Mouse (Mus musculus) forebrain, embryonic 11.5 days (tissue): ENCODE measurements around the gene Cxcl17. TPM values are rescaled to one million over a fixed set of nuclear protein-coding genes. Genes with fewer than 3 reads are reported as not detected.

ENCODE experiments used
- ATAC-seq: fragments of 200-750 bp; cut with Nextera tagmentation; replicated peaks from 2 replicates; pipeline ENCODE4 v1.8.0; 2017; ENCODE audit warnings: moderate TSS enrichment; ENCODE audit not compliant: low FRiP score
- DNase-seq: peaks from one replicate; pipeline ENCODE4 v3.0.0-alpha.2; 2017; ENCODE audit warnings: low spot score
- H3K27ac ChIP-seq: fragments of 300-500 bp; sonication (generic); 2 replicates; pipeline ENCODE4 v1.5.1; 2014; ENCODE audit warnings: low read depth, low read length
- H3K27me3 ChIP-seq: fragments of 300-500 bp; sonication (generic); 2 replicates; pipeline ENCODE4 v1.6.1; 2014; ENCODE audit warnings: mild to moderate bottlenecking, low read length, mixed read lengths; ENCODE audit not compliant: control insufficient read depth, insufficient read depth
- H3K36me3 ChIP-seq: fragments of 300-500 bp; sonication (generic); 2 replicates; pipeline ENCODE4 v1.6.1; 2014; ENCODE audit warnings: mild to moderate bottlenecking, low read length, moderate library complexity, mixed read lengths; ENCODE audit not compliant: control insufficient read depth, insufficient read depth
- H3K4me1 ChIP-seq: fragments of 300-500 bp; sonication (generic); replicated peaks from 2 replicates; pipeline ENCODE4 v1.6.1; 2014; ENCODE audit warnings: low read length, mixed read lengths; ENCODE audit not compliant: control insufficient read depth, insufficient read depth
- H3K4me2 ChIP-seq: fragments of 300-500 bp; sonication (generic); 2 replicates; pipeline ENCODE4 v1.6.1; 2014; ENCODE audit warnings: low read depth, mild to moderate bottlenecking, low read length, moderate library complexity, mixed read lengths; ENCODE audit not compliant: severe bottlenecking
- H3K4me3 ChIP-seq: fragments of 300-500 bp; sonication (generic); 2 replicates; pipeline ENCODE4 v1.5.1; 2014; ENCODE audit warnings: low read depth, low read length
- H3K9ac ChIP-seq: fragments of 300-500 bp; sonication (generic); 2 replicates; pipeline ENCODE4 v1.6.1; 2014; ENCODE audit warnings: low read length
- H3K9me3 ChIP-seq: fragments of 300-500 bp; sonication (generic); 2 replicates; pipeline ENCODE4 v1.6.1; 2016; ENCODE audit warnings: low read length, mixed read lengths; ENCODE audit not compliant: control insufficient read depth
- WGBS: fragments of 180-500 bp; shearing (Covaris S2); extraction: QIAGEN DNeasy Blood & Tissue Kit; methylation state at CpG from one replicate; pipeline ENCODE4 v1.1.7; 2014; 5-methylcytosine and 5-hydroxymethylcytosine counted together
- polyA plus RNA-seq: library from polyadenylated mRNA; unstranded; fragments of >200 nt; fragmentation: Nextera tagmentation; extraction: Ambion mirVana; gene quantifications from 2 replicates; pipeline ENCODE4 v1.2.1, GENCODE M21; 2014

The Cxcl17 gene
- polyA plus RNA-seq, 1 experiment from 2014 or later: 0.69 TPM

- Histone ChIP-seq H3K9ac (no peak overlapping the region), H3K4me2 (no peak overlapping the region), H3K4me3 (no peak overlapping the region), H3K9me3 (no peaks in the 10 kb centered on the region), H3K27me3 (no peaks in the 10 kb centered on the region), H3K27ac (no peak overlapping the region), H3K4me1 (peaks cover 4% of the 10 kb centered on the region; the same call in 1 of the 2 replicates), H3K36me3 (no peaks in the 10 kb centered on the region)
- ATAC-seq (no peak), DNase-seq (no peak)
- WGBS: 89% methylated on average over 2 of the region's 2 CpGs
Observed at GRCm38 (mm10) chr7:25436704-25437103, 24.0 kb upstream of the Cxcl17 start.

DNA sequence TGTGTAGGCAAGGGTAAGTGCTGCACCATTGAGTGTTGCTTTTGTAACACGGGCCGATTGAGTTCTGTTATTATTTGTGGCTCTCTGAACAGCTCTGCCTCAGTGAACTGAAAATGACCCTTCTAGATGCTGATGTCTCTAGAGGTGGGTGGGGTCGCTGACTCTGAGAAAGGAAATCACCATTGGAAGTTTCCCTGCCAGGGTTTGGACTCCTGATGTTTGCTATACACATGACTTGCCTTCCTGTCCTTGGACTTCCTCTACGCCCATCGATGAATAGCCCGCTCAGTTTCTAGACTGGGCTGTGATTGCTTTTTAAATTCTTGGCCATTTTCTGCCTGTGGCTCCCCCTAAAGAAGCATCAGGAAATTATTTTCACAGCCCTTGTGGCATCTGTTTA lies 23.5 kb upstream of the Cxcl17 start:
- no peak overlapping the region for H3K4me3 ChIP-seq
- H3K4me1 ChIP-seq: peaks cover 4% of the 10 kb centered on the region; the same call in 1 of the 2 replicates
- H3K27me3 ChIP-seq: no peaks in the 10 kb centered on the region
- no peak overlapping the region for H3K27ac ChIP-seq
- no peak overlapping the region for H3K9ac ChIP-seq
- H3K36me3 ChIP-seq: no peaks in the 10 kb centered on the region
- DNase-seq (no peak), ATAC-seq (no peak)
- H3K4me2 ChIP-seq: no peak overlapping the region
- 85% methylated on average over 6 of the region's 6 CpGs for WGBS
- no peaks in the 10 kb centered on the region for H3K9me3 ChIP-seq

DNA sequence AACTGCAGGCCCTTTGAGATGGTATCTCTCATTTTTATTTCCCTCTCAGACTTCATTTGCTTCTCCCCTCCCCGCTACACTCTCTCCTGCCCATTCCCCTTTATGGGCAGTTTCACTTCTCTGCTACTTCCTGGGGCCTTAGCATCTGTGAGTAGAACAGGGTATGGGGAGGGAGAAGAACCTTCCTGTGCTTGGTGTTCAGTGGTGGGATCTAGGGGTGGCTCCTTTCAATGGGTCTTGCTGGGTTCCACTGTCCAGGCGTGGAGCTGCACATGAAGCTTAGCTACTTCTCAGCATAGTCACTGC lies 22.8 kb upstream of the Cxcl17 start:
- no peak for DNase-seq
- H3K4me2 ChIP-seq: no peak overlapping the region
- 82% methylated on average over 2 of the region's 2 CpGs for WGBS
- H3K4me3 ChIP-seq: no peak overlapping the region
- no peaks in the 10 kb centered on the region for H3K36me3 ChIP-seq
- ATAC-seq: no peak
- H3K27ac ChIP-seq: no peak overlapping the region
- peaks cover 4% of the 10 kb centered on the region; the same call in 1 of the 2 replicates for H3K4me1 ChIP-seq
- no peaks in the 10 kb centered on the region for H3K27me3 ChIP-seq
- no peaks in the 10 kb centered on the region for H3K9me3 ChIP-seq
- no peak overlapping the region for H3K9ac ChIP-seq

- H3K4me2 ChIP-seq: no peak overlapping the region
- no peaks in the 10 kb centered on the region for H3K27me3 ChIP-seq
- H3K36me3 ChIP-seq: no peaks in the 10 kb centered on the region
- peaks cover 4% of the 10 kb centered on the region; the same call in 1 of the 2 replicates for H3K4me1 ChIP-seq
- no peak for ATAC-seq
- WGBS: 85% methylated on average over 10 of the region's 10 CpGs
- no peak for DNase-seq
- H3K4me3 ChIP-seq: no peak overlapping the region
- H3K27ac ChIP-seq: no peak overlapping the region
- H3K9me3 ChIP-seq: no peaks in the 10 kb centered on the region
- no peak overlapping the region for H3K9ac ChIP-seq
Observed at GRCm38 (mm10) chr7:25434654-25435545, 22.2 kb upstream of the Cxcl17 start.

GRCm38 (mm10) chr7:25433781-25434560 lies 21.3 kb upstream of the Cxcl17 start:
- Histone ChIP-seq H3K27ac (no peak overlapping the region), H3K27me3 (no peaks in the 10 kb centered on the region)
- WGBS: 90% methylated on average over 9 of the region's 9 CpGs

GRCm38 (mm10) chr7:25433007-25433541 lies 20.4 kb upstream of the Cxcl17 start:
- no peak overlapping the region for H3K9ac ChIP-seq
- ATAC-seq (no peak), DNase-seq (no peak)
- no peak overlapping the region for H3K27ac ChIP-seq
- H3K4me1 ChIP-seq: peaks cover 4% of the 10 kb centered on the region; the same call in 1 of the 2 replicates
- 10% methylated on average over 5 of the region's 5 CpGs for WGBS
- no peak overlapping the region for H3K4me3 ChIP-seq
- no peaks in the 10 kb centered on the region for H3K9me3 ChIP-seq
- no peaks in the 10 kb centered on the region for H3K27me3 ChIP-seq
- no peak overlapping the region for H3K4me2 ChIP-seq
- no peaks in the 10 kb centered on the region for H3K36me3 ChIP-seq

More at GRCm38 (mm10) chr7:25433781-25434560, 21.3 kb upstream of the Cxcl17 start:
- Histone ChIP-seq H3K4me3 (no peak overlapping the region), H3K4me1 (peaks cover 4% of the 10 kb centered on the region; the same call in 1 of the 2 replicates), H3K4me2 (no peak overlapping the region), H3K36me3 (no peaks in the 10 kb centered on the region), H3K9me3 (no peaks in the 10 kb centered on the region), H3K9ac (no peak overlapping the region)
- ATAC-seq: no peak
- no peak for DNase-seq

GRCm38 (mm10) chr7:25432381-25432780 lies 19.7 kb upstream of the Cxcl17 start:
- Histone ChIP-seq H3K4me2 (no peak overlapping the region), H3K4me1 (peaks cover 4% of the 10 kb centered on the region; the same call in 1 of the 2 replicates), H3K9ac (no peak overlapping the region), H3K4me3 (no peak overlapping the region), H3K27ac (no peak overlapping the region), H3K27me3 (no peaks in the 10 kb centered on the region), H3K9me3 (no peaks in the 10 kb centered on the region), H3K36me3 (no peaks in the 10 kb centered on the region)
- no peak for ATAC-seq
- WGBS: 87% methylated on average over 6 of the region's 6 CpGs
- DNase-seq: no peak

GRCm38 (mm10) chr7:25429886-25430784 lies 17.4 kb upstream of the Cxcl17 start:
- H3K4me3 ChIP-seq: no peak overlapping the region
- H3K4me2 ChIP-seq: no peak overlapping the region
- WGBS: 88% methylated on average over 4 of the region's 4 CpGs
- DNase-seq (no peak), ATAC-seq (no peak)
- H3K9me3 ChIP-seq: no peaks in the 10 kb centered on the region
- H3K27me3 ChIP-seq: no peaks in the 10 kb centered on the region
- no peaks in the 10 kb centered on the region for H3K36me3 ChIP-seq
- H3K9ac ChIP-seq: no peak overlapping the region
- no peak overlapping the region for H3K27ac ChIP-seq
- peaks cover 4% of the 10 kb centered on the region; the same call in 1 of the 2 replicates for H3K4me1 ChIP-seq
